Mouse (Mus musculus) G1E (cell line): Measurements from ENCODE around the gene Ins2. TPM values are rescaled to one million over a fixed set of nuclear protein-coding genes. Genes with fewer than 3 reads are reported as not detected.
A peak's percentile ranks its signal among the peaks of the same experiment; 100 is the strongest.

Experiments used
- ATAC-seq: 2 replicates; pipeline ENCODE4 v1.8.0; 2016; ENCODE audit warnings: mild to moderate bottlenecking; ENCODE audit not compliant: insufficient number of reproducible peaks, poor library complexity, low FRiP score, severe bottlenecking; ENCODE audit errors: extremely low read depth
- DNase-seq: peaks from one replicate; pipeline ENCODE4 v3.0.0; 2012; ENCODE audit warnings: low spot score
- H3K27me3 ChIP-seq: 2 replicates; pipeline ENCODE4 v1.6.1; 2012; ENCODE audit warnings: mild to moderate bottlenecking, low read length, inconsistent platforms; ENCODE audit not compliant: insufficient read depth
- H3K36me3 ChIP-seq: replicated peaks from 2 replicates; pipeline ENCODE3; 2012; ENCODE audit warnings: mild to moderate bottlenecking, inconsistent platforms
- H3K4me1 ChIP-seq: 2 replicates; pipeline ENCODE4 v1.6.1; 2012; ENCODE audit warnings: low read depth, low read length, inconsistent platforms, mixed read lengths; ENCODE audit not compliant: insufficient read depth
- H3K4me3 ChIP-seq: 2 replicates; pipeline ENCODE4 v1.5.1; 2012; ENCODE audit warnings: low read depth, mild to moderate bottlenecking, inconsistent platforms, low read length, moderate library complexity, mixed read lengths
- H3K9me3 ChIP-seq: replicated peaks from 2 replicates; pipeline ENCODE4 v1.6.1; 2012; ENCODE audit warnings: inconsistent platforms
- CTCF ChIP-seq: IDR thresholded peaks from 2 replicates; pipeline ENCODE4 v1.5.1; 2012; ENCODE audit warnings: low read depth, low read length, inconsistent platforms, mixed read lengths
- GATA1 ChIP-seq: IDR thresholded peaks from 2 replicates; pipeline ENCODE4 v1.6.1; 2012; ENCODE audit warnings: borderline replicate concordance, low read length, inconsistent platforms, mixed read lengths
- GATA2 ChIP-seq: IDR thresholded peaks from 2 replicates; pipeline ENCODE4 v1.6.1; 2012; ENCODE audit warnings: low read depth, low read length, inconsistent platforms, borderline replicate concordance
- POLR2AphosphoS5 ChIP-seq: IDR thresholded peaks from 2 replicates; pipeline ENCODE4 v1.6.1; 2012; ENCODE audit warnings: low read depth, low read length, inconsistent platforms; ENCODE audit not compliant: insufficient replicate concordance
- TAL1 ChIP-seq: conservative IDR thresholded peaks from 2 replicates; pipeline ENCODE4 v1.6.1; 2012; ENCODE audit warnings: low read depth, low read length, inconsistent platforms, mixed read lengths
- polyA plus RNA-seq: library from polyadenylated mRNA; stranded (reverse); fragments of >175 nt; gene quantifications from 2 replicates; pipeline ENCODE4 v1.2.3, GENCODE M21; 2012
- total RNA-seq, 2 experiments: library from RNA; stranded (forward) in 1 of 2; stranded (reverse) in 1 of 2; fragments of 200-1000 nt in 1 of 2; fragments of >200 nt in 1 of 2; fragmentation: Nextera tagmentation in 1 of 2; gene quantifications; 2 replicates each; pipeline ENCODE4 v1.2.3; 2014 to 2017

The Ins2 gene
- total and polyA plus RNA-seq, 3 experiments = 0.38 TPM; not detected in 2

- Histone ChIP-seq H3K4me3 (no peak overlapping the region), H3K36me3 (no peaks in the 10 kb centered on the region), H3K4me1 (no peaks in the 10 kb centered on the region), H3K27me3 (peaks cover 10% of the 10 kb centered on the region), H3K9me3 (no peaks in the 10 kb centered on the region)
- ATAC-seq = no peak
- peak; percentile 7 for DNase-seq
- TF ChIP-seq TAL1 (no peak), CTCF (no peak), POLR2AphosphoS5 (no peak), GATA2 (no peak), GATA1 (no peak)
These were observed 22.5 kb downstream of the Ins2 start for GRCm38 (mm10) chr7:142720725-142721124.

GRCm38 (mm10) chr7:142714783-142715498 lies 28.2 kb downstream of the Ins2 start:
- TF ChIP-seq POLR2AphosphoS5 (no peak), CTCF (peak; percentile 46; the same call in 1 of the 2 replicates)
- no peaks in the 10 kb centered on the region for H3K27me3 ChIP-seq
- no peaks in the 10 kb centered on the region for H3K9me3 ChIP-seq
- ATAC-seq (no peak), DNase-seq (peak; percentile 3)
- H3K4me3 ChIP-seq = no peak overlapping the region
- H3K36me3 ChIP-seq = no peaks in the 10 kb centered on the region
- no peaks in the 10 kb centered on the region for H3K4me1 ChIP-seq

DNA sequence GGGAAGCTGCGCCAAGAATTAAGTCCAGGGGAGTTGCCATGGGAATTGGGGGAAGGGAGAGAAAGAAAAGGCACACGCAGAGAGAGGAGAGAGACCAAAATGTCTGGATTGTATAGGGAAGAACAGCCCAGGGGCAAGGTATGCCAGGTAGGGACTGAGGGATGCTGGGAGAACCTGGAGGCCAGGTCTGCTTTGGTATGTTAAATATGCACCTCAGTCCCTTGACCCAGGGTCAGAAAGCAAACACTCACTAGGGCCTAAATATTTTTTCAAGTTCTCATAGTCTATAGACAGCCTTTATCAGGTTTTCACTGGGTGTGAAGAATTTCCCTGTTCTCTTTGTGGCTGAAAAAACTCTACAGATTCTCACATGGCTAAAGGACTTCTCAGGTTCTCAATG lies 36.3 kb downstream of the Ins2 start:
- Histone ChIP-seq H3K9me3 (no peaks in the 10 kb centered on the region), H3K4me1 (no peaks in the 10 kb centered on the region), H3K36me3 (no peaks in the 10 kb centered on the region), H3K27me3 (no peaks in the 10 kb centered on the region), H3K4me3 (no peak overlapping the region)
- TF ChIP-seq POLR2AphosphoS5 (no peak), TAL1 (no peak), GATA2 (no peak), CTCF (no peak), GATA1 (no peak)
- DNase-seq = no peak
- ATAC-seq = no peak

- no peak for TF ChIP-seq CTCF
- TF ChIP-seq POLR2AphosphoS5 = no peak
- TF ChIP-seq TAL1 = no peak
- no peak for TF ChIP-seq GATA1
- TF ChIP-seq GATA2 = no peak
- DNase-seq (no peak), ATAC-seq (no peak)
- no peak overlapping the region for H3K4me3 ChIP-seq
- no peaks in the 10 kb centered on the region for H3K4me1 ChIP-seq
- no peaks in the 10 kb centered on the region for H3K27me3 ChIP-seq
- no peaks in the 10 kb centered on the region for H3K36me3 ChIP-seq
- no peaks in the 10 kb centered on the region for H3K9me3 ChIP-seq
These were observed 43.8 kb downstream of the Ins2 start for GRCm38 (mm10) chr7:142699334-142699860.

DNA sequence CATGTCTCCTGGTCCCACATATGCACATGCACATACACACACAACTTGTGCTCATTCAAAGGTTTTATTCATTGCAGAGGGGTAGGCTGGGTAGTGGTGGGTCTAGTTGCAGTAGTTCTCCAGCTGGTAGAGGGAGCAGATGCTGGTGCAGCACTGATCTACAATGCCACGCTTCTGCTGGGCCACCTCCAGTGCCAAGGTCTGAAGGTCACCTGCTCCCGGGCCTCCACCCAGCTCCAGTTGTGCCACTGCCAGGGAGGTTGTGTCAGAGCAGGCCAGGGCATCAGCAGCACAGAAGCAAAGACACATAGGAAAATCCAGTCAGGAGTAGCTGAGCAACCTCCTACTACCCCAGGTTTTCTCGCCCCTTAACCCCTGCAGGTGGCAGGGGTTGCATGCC lies 64.6 kb downstream of the Ins2 start:
- Histone ChIP-seq H3K4me1 (no peaks in the 10 kb centered on the region), H3K27me3 (no peaks in the 10 kb centered on the region; the same call in 1 of the 2 replicates), H3K9me3 (no peaks in the 10 kb centered on the region), H3K36me3 (no peaks in the 10 kb centered on the region), H3K4me3 (no peak overlapping the region)
- DNase-seq (no peak), ATAC-seq (no peak)
- TF ChIP-seq GATA1 (no peak), CTCF (no peak), GATA2 (no peak), POLR2AphosphoS5 (no peak), TAL1 (no peak)

DNA sequence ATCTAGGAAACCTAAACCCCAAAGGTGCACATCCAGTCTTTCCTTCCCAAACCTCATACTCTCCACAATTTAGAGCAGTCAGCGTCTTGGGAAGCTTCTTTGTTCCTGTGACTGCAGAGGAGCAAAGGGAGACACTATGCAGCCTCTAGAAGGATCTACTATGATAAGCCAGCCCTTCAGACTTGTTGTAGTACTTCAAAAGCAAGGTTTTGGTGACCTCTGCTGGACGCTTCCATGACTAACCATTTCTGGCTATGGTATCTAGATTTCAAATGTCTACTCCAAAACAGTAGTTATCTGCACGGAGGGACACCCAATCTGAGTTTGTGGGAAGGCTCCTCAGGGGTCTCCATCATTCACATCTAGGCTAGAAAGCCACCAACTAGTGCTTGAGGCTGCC lies 67.5 kb downstream of the Ins2 start:
- no peaks in the 10 kb centered on the region; the same call in 1 of the 2 replicates for H3K27me3 ChIP-seq
- ATAC-seq = no peak
- H3K9me3 ChIP-seq = peaks cover 5% of the 10 kb centered on the region; the same call in 1 of the 2 replicates
- DNase-seq = peak; percentile 32
- TF ChIP-seq POLR2AphosphoS5 (no peak), TAL1 (no peak), GATA1 (no peak), GATA2 (no peak), CTCF (no peak)
- H3K4me1 ChIP-seq = no peaks in the 10 kb centered on the region
- H3K4me3 ChIP-seq = no peak overlapping the region
- H3K36me3 ChIP-seq = no peaks in the 10 kb centered on the region
